Mouse (Mus musculus) gastrocnemius, adult 2 months (tissue): Measurements from ENCODE around the gene Gprc5b. TPM values are rescaled to one million over a fixed set of nuclear protein-coding genes. Genes with fewer than 3 reads are reported as not detected.

Source experiments
- DNase-seq: peaks from one replicate; pipeline ENCODE4 v3.0.0; 2022
- H3K27ac ChIP-seq: fragments of 200-600 bp; 2 replicates; pipeline ENCODE4 v1.8.1; 2022; ENCODE audit warnings: mild to moderate bottlenecking
- H3K4me3 ChIP-seq: fragments of 200-600 bp; 2 replicates; pipeline ENCODE4 v1.8.1; 2022; ENCODE audit warnings: mild to moderate bottlenecking, moderate library complexity
- CTCF ChIP-seq: fragments of 200-600 bp; IDR thresholded peaks from 2 replicates; pipeline ENCODE4 v1.8.1; 2022; ENCODE audit warnings: antibody characterized with exemption, mild to moderate bottlenecking, moderate library complexity
- intact Hi-C: fragments of 180-260 bp; cut with DNase I; formaldehyde crosslinking; loops from one replicate; pipeline ENCODE4 v1.15.1; 2025
- total RNA-seq, 2 experiments: library from RNA; stranded (reverse); gene quantifications; 2 replicates each; pipeline ENCODE4 v1.2.3; 2021

The Gprc5b gene
- total RNA-seq, 2 experiments from 2014 or later = 10.5 to 14.0 TPM

DNA sequence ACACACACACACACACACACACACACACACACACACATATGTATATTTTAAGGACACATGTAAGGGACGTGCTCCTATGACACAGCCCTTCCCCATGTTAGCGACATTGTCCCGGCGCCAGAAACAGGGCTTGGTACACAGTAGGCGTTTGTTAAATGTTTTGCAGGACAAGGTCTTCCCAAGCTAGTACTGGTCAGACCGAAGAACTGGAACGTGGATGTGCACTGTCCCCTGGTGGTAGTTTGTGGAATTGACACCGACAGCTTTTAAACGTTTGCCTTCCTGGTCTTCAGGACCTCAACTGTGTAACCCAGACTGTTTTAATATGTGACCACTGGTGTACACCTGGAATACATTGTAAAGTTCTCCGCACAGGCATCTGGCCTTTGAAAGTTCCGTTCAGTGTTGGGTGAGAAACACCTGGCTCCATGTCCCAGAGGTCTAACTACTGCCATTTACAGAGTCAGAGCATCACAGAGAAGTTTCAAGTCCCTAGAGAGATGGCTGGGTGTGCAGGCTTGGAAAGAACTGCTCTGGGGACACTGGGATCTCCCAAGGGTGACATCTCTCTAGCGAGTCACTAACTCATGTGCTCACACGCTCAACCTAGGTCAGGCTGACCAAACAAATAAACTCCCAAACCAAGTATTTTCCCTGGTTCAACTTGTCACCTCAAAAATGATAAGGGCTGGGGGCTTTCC lies 1.3 kb upstream of the Gprc5b start:
- intact Hi-C loops = loop anchor here (1.0 to 2.0 kb wide), 3 partner anchors 81 to 230 kb away; partner anchors contain the start of gene Iqck
- peak overlapping the region; percentile 32 for H3K4me3 ChIP-seq
- TF ChIP-seq CTCF = no peak; the same call in 1 of the 2 replicates
- peak; percentile 81 for DNase-seq
- no peak overlapping the region for H3K27ac ChIP-seq

- TF ChIP-seq CTCF = no peak
- Histone ChIP-seq H3K4me3 (peak overlapping the region; percentile 93), H3K27ac (peak overlapping the region; percentile 80)
- DNase-seq = no peak
- intact Hi-C loops = loop anchor here (1.0 to 2.0 kb wide), 4 partner anchors 69 to 229 kb away; partner anchors contain the start of gene Iqck
Observed at GRCm38 (mm10) chr7:118995671-118996070, 660 bp upstream of the Gprc5b start.

DNA sequence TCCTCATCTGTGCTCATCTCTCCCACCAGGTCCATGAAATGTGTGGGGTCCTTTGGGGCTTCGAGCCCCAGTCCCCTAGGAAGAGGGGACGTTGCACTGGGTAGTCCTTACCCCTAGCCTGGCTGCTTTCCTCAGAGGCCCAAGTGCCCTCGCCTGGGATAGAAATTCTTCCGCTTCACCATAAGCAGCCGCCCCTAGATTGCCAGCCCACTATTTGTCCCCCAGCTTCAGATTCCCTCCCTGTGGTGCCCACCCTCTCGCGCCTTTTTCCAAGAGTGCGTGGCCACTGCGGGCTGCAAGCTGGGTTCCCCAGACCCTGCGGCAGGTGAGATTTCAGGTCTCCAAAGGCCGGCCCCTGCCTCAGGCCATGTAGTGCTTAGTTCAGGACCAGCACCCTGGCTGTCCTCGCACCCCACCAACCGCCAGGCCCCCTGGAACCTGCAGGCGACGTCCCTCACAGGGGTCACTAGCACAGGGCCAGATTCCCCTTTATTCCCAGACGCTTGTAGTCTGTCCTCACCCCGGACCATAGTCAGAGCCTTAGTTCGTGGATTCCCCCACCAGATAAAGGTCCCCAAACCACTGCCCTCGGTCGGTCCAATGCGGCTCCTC lies 674 bp downstream of the Gprc5b start:
- no peak for TF ChIP-seq CTCF
- intact Hi-C loops = loop anchor here (2.0 kb wide), 1 partner anchor 68 kb away; no protein-coding TSS in a partner anchor
- DNase-seq = peak; percentile 44
- peak overlapping the region; percentile 87 for H3K27ac ChIP-seq
- H3K4me3 ChIP-seq = peak overlapping the region; percentile 93

- intact Hi-C loops = loop anchor here (2.0 kb wide), 1 partner anchor 67 kb away; no protein-coding TSS in a partner anchor
- H3K27ac ChIP-seq = peak overlapping the region; percentile 87
- peak overlapping the region; percentile 93 for H3K4me3 ChIP-seq
- no peak for TF ChIP-seq CTCF
- DNase-seq = no peak
Observed at GRCm38 (mm10) chr7:118993597-118994230, 1.3 kb downstream of the Gprc5b start.

DNA sequence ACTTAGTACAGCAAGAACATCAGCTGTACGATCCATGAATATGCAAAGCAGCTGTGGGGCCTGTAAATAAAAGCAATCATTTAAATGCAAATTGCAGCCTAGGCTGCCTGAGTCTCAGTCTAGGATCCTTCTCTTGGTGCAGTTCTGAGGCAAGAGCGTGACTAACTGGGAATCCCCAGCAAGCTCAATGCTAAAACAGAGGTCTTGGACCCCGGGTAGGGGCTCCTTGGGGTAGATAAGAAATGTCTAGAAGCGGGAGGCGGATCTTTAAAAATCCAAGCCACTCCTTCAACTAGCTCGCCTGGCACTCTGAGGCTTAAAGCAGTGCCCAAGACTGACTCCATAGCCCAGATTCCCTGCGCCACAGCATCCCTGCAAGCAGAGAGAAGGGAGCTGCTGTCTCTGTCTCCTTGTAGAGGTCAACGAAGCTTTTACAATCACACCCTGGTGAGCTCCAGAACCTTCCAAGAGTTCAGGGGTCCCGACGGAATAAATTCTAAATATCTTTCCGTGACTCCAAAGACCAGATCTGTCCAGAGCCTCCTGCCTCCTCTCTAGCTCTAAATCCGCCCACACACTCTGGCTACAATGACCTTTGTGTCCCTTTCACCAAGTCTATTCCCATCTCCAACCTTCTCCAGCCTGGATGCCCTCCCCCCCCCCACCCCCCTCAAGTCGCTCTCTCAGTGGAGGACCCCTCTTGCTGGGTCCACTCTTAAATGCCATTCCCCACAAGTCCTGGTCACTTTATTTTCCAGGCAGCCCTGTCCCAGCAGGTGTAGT lies 2.2 kb downstream of the Gprc5b start:
- no peak for DNase-seq
- intact Hi-C loops = no loop called here
- H3K4me3 ChIP-seq = peak overlapping the region; percentile 93
- H3K27ac ChIP-seq = peak overlapping the region; percentile 87
- no peak for TF ChIP-seq CTCF

DNA sequence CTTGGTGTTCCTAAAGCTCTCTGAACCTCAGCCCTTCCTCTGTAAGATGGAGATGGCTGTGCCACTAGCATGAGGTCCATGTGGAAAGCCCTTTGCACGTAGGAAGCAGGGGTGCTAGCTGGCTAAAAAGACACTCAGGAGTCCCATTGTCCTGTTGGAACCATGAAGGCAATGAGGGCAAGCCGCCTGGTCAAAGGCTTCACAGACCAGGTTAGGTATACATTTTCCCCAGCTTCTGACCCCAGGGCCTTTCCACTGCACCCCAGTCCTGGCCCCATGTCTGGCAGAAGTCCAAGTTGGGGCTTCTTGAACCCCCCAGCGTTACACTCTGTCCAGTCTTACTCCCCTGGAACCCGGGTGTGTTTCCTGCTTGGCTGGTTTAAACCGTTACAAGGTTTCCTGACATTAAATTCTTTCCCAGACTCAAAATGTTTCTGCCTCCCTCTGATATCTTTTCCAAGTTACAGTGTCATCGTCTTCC lies 2.9 kb downstream of the Gprc5b start:
- DNase-seq = no peak
- no peak for TF ChIP-seq CTCF
- H3K27ac ChIP-seq = peak overlapping the region; percentile 87
- intact Hi-C loops = no loop called here
- peak overlapping the region; percentile 93 for H3K4me3 ChIP-seq

DNA sequence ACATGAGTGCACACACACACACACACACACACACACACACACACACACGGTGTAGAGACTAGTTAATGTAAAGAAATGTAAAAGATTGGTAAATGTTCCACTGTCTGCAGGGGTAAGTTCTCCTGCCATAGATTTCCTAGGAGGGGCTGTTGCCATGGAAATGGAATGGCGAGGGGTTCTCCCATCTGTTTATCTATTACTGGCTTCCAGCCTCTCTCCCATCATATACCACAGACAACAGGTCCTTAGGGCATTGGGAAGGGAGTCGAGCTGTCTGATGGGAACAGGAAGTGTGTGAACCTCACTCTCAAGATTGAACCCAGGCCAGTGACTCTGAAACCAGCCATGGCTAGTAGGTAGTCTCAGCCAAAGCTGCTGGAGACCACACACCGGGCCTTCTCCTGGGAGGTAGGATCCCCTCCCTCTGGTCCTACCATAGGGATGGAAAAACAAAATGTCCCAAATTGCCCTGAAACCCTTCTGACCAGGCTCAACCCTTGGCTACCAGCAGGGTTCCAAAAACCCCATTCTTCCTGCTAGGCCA lies 3.6 kb downstream of the Gprc5b start:
- intact Hi-C loops = no loop called here
- Histone ChIP-seq H3K4me3 (no peak overlapping the region), H3K27ac (no peak overlapping the region; the same call in 1 of the 2 replicates)
- DNase-seq = no peak
- no peak for TF ChIP-seq CTCF

DNA sequence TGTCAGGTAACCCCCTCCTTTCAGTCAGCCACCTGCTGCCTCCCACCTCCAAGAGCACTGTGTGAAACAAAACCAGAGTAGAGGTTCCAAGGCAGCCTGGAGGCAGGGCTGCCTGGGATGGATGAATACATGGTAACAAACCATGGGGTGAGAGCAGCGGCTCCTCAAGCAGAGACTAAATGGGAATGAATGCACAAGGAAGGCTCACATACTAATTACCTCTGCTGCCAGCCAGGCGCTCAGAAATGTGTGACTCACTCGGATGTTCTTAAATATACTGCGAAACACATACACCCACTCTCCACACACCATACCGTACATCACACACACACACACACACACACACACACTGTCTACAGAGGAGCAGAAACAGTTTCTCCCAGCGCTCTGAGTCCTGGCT lies 4.7 kb downstream of the Gprc5b start:
- intact Hi-C loops = no loop called here
- Histone ChIP-seq H3K27ac (no peak overlapping the region), H3K4me3 (no peak overlapping the region)
- no peak for DNase-seq
- no peak for TF ChIP-seq CTCF

DNA sequence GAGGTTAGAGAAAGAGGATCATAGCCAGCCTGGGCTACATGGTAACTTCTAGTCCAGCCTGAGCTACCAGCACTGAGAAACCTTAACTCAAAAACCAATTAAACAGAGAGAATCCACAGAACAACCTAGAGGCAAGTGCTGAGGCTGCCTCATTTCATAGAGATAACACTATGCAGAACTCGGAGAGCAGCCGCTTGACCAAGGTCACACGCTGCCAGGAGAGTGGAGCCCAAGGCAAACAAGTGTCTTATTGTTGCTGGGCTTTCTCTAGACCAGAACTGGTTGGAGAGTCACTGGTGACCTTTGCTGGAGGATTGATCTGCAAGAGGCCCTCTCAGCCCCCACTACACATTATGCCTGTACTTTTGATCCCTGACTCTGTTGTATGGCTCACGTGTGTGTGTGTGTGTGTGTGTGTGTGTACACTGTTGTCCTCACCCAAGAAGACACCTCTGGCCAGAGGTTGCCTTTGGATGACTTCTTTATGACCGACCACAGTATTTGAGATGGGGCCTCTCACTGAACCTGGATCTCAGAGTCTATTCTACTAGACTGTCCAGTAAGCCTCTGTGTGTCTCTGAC lies 5.6 kb downstream of the Gprc5b start:
- peak; percentile 8 for DNase-seq

GRCm38 (mm10) chr7:118986369-118986768 lies 8.6 kb downstream of the Gprc5b start:
- H3K27ac ChIP-seq = no peak overlapping the region
- peak; percentile 5 for DNase-seq
- no peak overlapping the region for H3K4me3 ChIP-seq
- TF ChIP-seq CTCF = no peak
- intact Hi-C loops = no loop called here

More for the DNA sequence above, 5.6 kb downstream of the Gprc5b start:
- TF ChIP-seq CTCF = no peak
- Histone ChIP-seq H3K27ac (no peak overlapping the region), H3K4me3 (no peak overlapping the region)
- intact Hi-C loops = no loop called here

- intact Hi-C loops = no loop called here
- Histone ChIP-seq H3K27ac (no peak overlapping the region), H3K4me3 (no peak overlapping the region)
- no peak for TF ChIP-seq CTCF
- no peak for DNase-seq
Observed at GRCm38 (mm10) chr7:118985786-118986185, 9.2 kb downstream of the Gprc5b start.
